In the genomic region with DNA sequence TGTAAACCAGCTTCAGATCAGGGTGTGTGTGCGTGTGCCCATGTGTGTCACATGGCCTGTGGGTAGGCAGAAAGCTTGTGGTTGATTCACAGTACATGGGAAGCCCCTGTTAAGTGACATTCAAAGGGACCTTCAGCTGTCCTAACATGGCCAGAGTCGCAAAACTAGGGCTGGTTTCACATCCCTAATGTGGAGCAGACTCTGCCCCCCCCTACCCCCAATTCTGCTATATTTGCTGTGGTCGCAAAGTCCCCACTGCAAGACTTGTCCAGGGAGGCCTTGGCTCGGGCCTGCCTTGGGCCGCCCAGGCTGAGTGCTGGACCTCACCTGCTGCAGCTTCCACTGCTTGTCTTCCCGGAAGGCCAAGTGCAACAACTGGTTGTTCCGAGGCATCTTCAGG, we compare ENCODE assay signal across 19 mouse cellular contexts. TPM values are rescaled to one million over a fixed set of nuclear protein-coding genes. Genes with fewer than 3 reads are reported as not detected.
DNase-seq lines count a peak whose midpoint lies in the region; ATAC-seq lines count a peak whose summit lies in the region.
"Had no signal": no experiment of that assay in that cellular context is flagged by ENCODE, and none has a peak within 500 bp of the region (broad histone marks: within the 10 kb centered on the region; RNA-seq: fewer than 3 reads in every experiment).

No protein-coding gene starts in this region.

- intact Hi-C loops in gastrocnemius, postnatal 36 days (cut with DNase I): no loop called here

- DNase-seq in cerebellum, adult 11 months: peak; percentile 14
- DNase-seq in cerebellum, adult 8-10 months: no peak
- peak; percentile 33 to 37 for DNase-seq in spleen, adult 18-20 months
- no peak for DNase-seq in spleen, adult 12 weeks (ENCODE audit: low spot score)
- no peak for DNase-seq in right cerebral cortex, postnatal 25 days
- no peak for DNase-seq in heart, adult 8-10 months (ENCODE audit: low spot score)
- no peak for DNase-seq in gastrocnemius, postnatal 36 days
- DNase-seq: cerebellum, postnatal 25 days; forebrain, postnatal 0 days; gastrocnemius, adult 2 months; heart, postnatal 14 days; kidney, adult 9 months; lung, embryonic 14.5 days; right cerebral cortex, postnatal 4 days; thymus, adult 18-20 months had no signal

- ATAC-seq in neutrophil, adult 5-6 weeks (ENCODE audit: extremely low read depth, insufficient number of reproducible peaks, low FRiP score, poor library complexity, severe bottlenecking): peak; percentile 47
- ATAC-seq: forebrain, postnatal 0 days; hindbrain, postnatal 0 days had no signal

RNA-seq across cellular contexts. Expression of a gene that starts 2.1 kb away (rescaled TPM):
- total RNA-seq in neutrophil, adult 5-6 weeks (2017): 50.2 and 55.1 TPM in 2 replicates
- 10 to 100 TPM; 11.1 to 19.2 (median 14.7) TPM for total RNA-seq in heart, adult 8-10 months (2022)
- 1 to 10 TPM; 4.8 to 7.0 TPM for total RNA-seq in gastrocnemius, postnatal 36 days (2021)

RNA-seq across cellular contexts. Expression of a gene that starts 4.2 kb away (rescaled TPM):
- total RNA-seq in neutrophil, adult 5-6 weeks (2017): not detected in 2 replicates
- total RNA-seq in heart, adult 8-10 months (2022): not detected
- not detected for total RNA-seq in gastrocnemius, postnatal 36 days (2021)
- total RNA-seq: forebrain, postnatal 0 days; gastrocnemius, adult 2 months; heart, postnatal 14 days; hindbrain, postnatal 0 days; left cerebral cortex, adult 18-20 months; monocyte, adult 5-6 weeks had no signal

RNA-seq across cellular contexts. Expression of a gene that starts 13.6 kb away (rescaled TPM):
- total RNA-seq in neutrophil, adult 5-6 weeks (2017): not detected in 2 replicates
- total RNA-seq in heart, adult 8-10 months (2022): not detected
- not detected for total RNA-seq in gastrocnemius, postnatal 36 days (2021)
- total RNA-seq: forebrain, postnatal 0 days; gastrocnemius, adult 2 months; heart, postnatal 14 days; hindbrain, postnatal 0 days; left cerebral cortex, adult 18-20 months; monocyte, adult 5-6 weeks had no signal

RNA-seq across cellular contexts. Expression of a gene that starts 38.4 kb away (rescaled TPM):
- total RNA-seq in neutrophil, adult 5-6 weeks (2017): 154 and 165 TPM in 2 replicates
- 10 to 100 TPM; 42.2 to 45.5 (median 45.0) TPM for total RNA-seq in heart, adult 8-10 months (2022)
- 10 to 100 TPM; 31.5 to 31.9 TPM for total RNA-seq in gastrocnemius, postnatal 36 days (2021)

RNA-seq across cellular contexts. Expression of a gene that starts 38.6 kb away (rescaled TPM):
- 60.3 and 61.9 TPM in 2 replicates for total RNA-seq in neutrophil, adult 5-6 weeks (2017)
- total RNA-seq in heart, adult 8-10 months (2022): 10 to 100 TPM; 18.6 to 25.8 (median 22.3) TPM
- total RNA-seq in gastrocnemius, postnatal 36 days (2021): 10 to 100 TPM; 22.6 to 23.5 TPM

Comparison
In these comparisons a context has a peak if more than half of its experiments do, and no peak if none do; other contexts are left out.
1. DNase-seq: peak in cerebellum, adult 11 months (single experiment) and spleen, adult 18-20 months (2 of 2); none in cerebellum, adult 8-10 months (single experiment), spleen, adult 12 weeks (single experiment), right cerebral cortex, postnatal 25 days (single experiment), heart, adult 8-10 months (single experiment) and gastrocnemius, postnatal 36 days (0 of 2).